Mouse (Mus musculus): ENCODE measurements around the gene Gimd1.

GRCm38 (mm10) chr3:132646814-132647213 lies 17.2 kb downstream of the Gimd1 start:
- no peak for TF ChIP-seq CTCF (conservative IDR thresholded peaks at IDR 0.05; ENCODE audit: insufficient read depth, insufficient read length, low read depth, low read length)
- no peak for TF ChIP-seq POLR2A (IDR thresholded peaks at IDR 0.05; ENCODE audit: low read depth, low read length)
